Mouse (Mus musculus) testis, adult 2 months (tissue): ENCODE results near the gene Fryl.

Experiments used
- CTCF ChIP-seq: fragments of 200-500 bp; IDR thresholded peaks from 2 replicates; pipeline ENCODE4 v1.5.1; 2012; ENCODE audit warnings: low read depth, mild to moderate bottlenecking, inconsistent platforms, low read length, moderate library complexity; ENCODE audit not compliant: control insufficient read depth, insufficient read depth, insufficient replicate concordance
- POLR2A ChIP-seq: fragments of 200-500 bp; IDR thresholded peaks from 2 replicates; pipeline ENCODE4 v1.6.1; 2012; ENCODE audit warnings: low read depth, mild to moderate bottlenecking, inconsistent platforms, low read length, moderate library complexity; ENCODE audit not compliant: control insufficient read depth

GRCm38 (mm10) chr5:73152206-73152605 is 104.2 kb downstream of the Fryl start:
- no peak for TF ChIP-seq POLR2A
- TF ChIP-seq CTCF = no peak
